Mouse (Mus musculus): Measurements from ENCODE around the gene Rhbdd2. TPM values are rescaled to one million over a fixed set of nuclear protein-coding genes. Genes with fewer than 3 reads are reported as not detected.

Rhbdd2 gene
- polyA plus RNA-seq, 1 experiment: 0.35 TPM

DNA sequence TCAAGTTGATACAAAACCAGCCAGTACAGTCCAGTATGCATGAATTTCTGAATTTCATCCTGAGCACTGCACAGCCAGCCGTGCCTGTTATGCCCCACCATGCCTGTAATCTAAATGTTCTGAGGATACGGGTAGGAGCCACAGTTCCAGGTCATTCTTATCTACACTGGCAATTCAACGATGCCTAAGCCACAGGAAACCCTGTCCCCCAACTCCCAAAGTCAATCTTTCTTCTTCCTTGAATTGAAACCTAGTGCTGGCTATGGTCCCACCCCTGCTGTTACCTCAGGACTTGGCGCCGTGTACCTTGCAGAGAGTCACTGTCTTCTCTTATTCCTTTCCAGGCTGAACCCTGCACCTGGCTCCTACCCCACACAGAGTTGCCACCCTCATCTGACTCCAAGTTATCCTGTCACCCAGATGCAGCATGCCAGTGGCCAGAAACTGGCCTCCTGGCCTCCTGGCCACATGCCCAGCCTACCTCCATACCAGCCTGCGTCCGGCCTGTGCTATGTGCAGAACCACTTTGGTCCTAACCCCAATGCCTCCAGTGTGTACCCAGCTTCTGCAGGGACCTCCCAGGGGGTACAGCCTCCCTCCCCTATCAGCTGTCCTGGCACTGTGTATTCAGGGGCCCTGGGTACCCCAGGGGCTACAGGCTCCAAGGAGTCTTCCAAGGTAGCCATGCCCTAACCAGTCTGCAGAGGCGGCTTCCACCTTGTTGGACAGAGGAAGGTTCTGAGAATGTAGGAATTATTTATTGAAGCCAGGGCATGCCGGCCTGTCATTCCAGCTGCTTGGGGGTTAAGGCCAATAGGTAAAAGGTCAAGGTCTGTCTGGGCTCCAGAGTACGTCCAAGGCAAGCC lies 10.5 kb downstream of the Rhbdd2 start:
- TF ChIP-seq TAL1 (IDR thresholded peaks at IDR 0.05; ENCODE audit: low read length) (no peak), GATA1 (IDR thresholded peaks at IDR 0.05; ENCODE audit: low read length) (no peak)
- Histone ChIP-seq H3K4me1 (ENCODE audit: control insufficient read depth) (peaks cover 17% of the 10 kb centered on the region), H3K9me3 (ENCODE audit: control insufficient read depth, low read length) (no peaks in the 10 kb centered on the region), H3K27me3 (ENCODE audit: control insufficient read depth) (no peaks in the 10 kb centered on the region), H3K4me3 (replicated peaks) (no peak overlapping the region), H3K36me3 (ENCODE audit: control insufficient read depth) (peaks cover 5% of the 10 kb centered on the region; the same call in 1 of the 2 replicates)

DNA sequence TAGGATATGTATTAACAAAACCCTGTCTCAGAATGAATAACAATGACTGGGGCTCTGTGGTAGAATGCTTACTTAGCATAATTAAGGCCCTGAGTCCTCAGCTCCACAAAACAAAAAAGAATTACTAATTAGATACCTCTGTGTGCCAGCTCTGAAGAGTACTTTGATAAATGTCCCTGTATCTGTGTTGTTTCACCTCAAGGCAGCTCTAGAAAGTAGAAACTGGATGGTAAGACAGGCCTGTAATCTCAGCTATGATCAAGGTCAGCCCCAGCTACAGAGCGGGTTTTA lies 11.1 kb downstream of the Rhbdd2 start:
- no peaks in the 10 kb centered on the region for H3K9me3 ChIP-seq (ENCODE audit: control insufficient read depth, low read length)
- peaks cover 5% of the 10 kb centered on the region; the same call in 1 of the 2 replicates for H3K36me3 ChIP-seq (ENCODE audit: control insufficient read depth)
- no peak for TF ChIP-seq TAL1 (IDR thresholded peaks at IDR 0.05; ENCODE audit: low read length)
- no peak for TF ChIP-seq GATA1 (IDR thresholded peaks at IDR 0.05; ENCODE audit: low read length)
- H3K4me1 ChIP-seq (ENCODE audit: control insufficient read depth): peaks cover 17% of the 10 kb centered on the region
- no peaks in the 10 kb centered on the region for H3K27me3 ChIP-seq (ENCODE audit: control insufficient read depth)
- no peak overlapping the region for H3K4me3 ChIP-seq (replicated peaks)

DNA sequence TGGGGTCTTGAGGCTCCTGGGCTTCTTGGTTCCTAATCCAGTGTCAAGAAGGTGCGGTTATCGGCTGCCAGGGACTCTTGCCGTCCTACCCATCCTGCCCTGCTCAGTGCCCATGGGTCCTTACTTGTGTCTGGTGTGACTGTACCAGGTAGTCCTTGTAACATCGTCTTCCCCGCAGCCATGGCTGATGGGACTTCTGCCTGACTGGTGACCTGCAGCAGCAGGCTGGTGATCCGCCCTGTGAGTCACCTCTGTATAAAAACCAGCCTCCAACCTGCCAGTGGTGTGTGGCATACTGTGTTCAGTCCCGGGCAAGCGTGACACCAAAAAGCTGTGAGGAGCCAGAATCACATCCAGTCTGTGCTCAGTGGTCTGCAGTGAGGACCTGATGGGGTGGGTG lies 11.5 kb downstream of the Rhbdd2 start:
- Histone ChIP-seq H3K9me3 (ENCODE audit: control insufficient read depth, low read length) (no peaks in the 10 kb centered on the region), H3K27me3 (ENCODE audit: control insufficient read depth) (no peaks in the 10 kb centered on the region), H3K4me1 (ENCODE audit: control insufficient read depth) (peaks cover 17% of the 10 kb centered on the region), H3K4me3 (replicated peaks) (no peak overlapping the region), H3K36me3 (ENCODE audit: control insufficient read depth) (peaks cover 4% of the 10 kb centered on the region; the same call in 1 of the 2 replicates)
- TF ChIP-seq GATA1 (IDR thresholded peaks at IDR 0.05; ENCODE audit: low read length) (no peak), TAL1 (IDR thresholded peaks at IDR 0.05; ENCODE audit: low read length) (no peak)

DNA sequence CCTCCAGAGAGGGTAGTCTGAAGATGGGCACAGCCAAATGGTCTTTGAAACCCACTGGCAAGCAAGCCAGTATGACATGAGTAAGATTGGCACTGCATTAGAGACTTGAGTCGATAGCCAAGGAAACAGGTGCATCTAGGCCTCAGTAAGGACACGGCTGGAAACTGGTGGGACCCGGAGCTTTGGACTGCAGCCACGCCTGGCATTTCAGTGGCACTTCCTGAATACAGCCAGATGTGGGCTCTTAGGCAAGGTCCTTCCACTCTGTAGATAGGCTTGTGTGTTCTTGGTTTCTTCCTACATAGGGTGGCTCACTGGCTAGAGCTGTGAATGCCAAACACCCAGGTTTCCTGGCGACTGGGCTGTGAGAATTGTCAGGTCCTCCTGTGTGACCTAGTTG lies 12.9 kb downstream of the Rhbdd2 start:
- no peak overlapping the region for H3K4me3 ChIP-seq (replicated peaks)
- peaks cover 2% of the 10 kb centered on the region; the same call in 1 of the 2 replicates for H3K36me3 ChIP-seq (ENCODE audit: control insufficient read depth)
- TF ChIP-seq TAL1 (IDR thresholded peaks at IDR 0.05; ENCODE audit: low read length): no peak
- no peak for TF ChIP-seq GATA1 (IDR thresholded peaks at IDR 0.05; ENCODE audit: low read length)
- H3K4me1 ChIP-seq (ENCODE audit: control insufficient read depth): peaks cover 11% of the 10 kb centered on the region
- H3K9me3 ChIP-seq (ENCODE audit: control insufficient read depth, low read length): no peaks in the 10 kb centered on the region
- no peaks in the 10 kb centered on the region for H3K27me3 ChIP-seq (ENCODE audit: control insufficient read depth)

GRCm38 (mm10) chr5:135646038-135646437 lies 13.6 kb downstream of the Rhbdd2 start:
- Histone ChIP-seq H3K36me3 (ENCODE audit: control insufficient read depth) (peaks cover 2% of the 10 kb centered on the region; the same call in 1 of the 2 replicates), H3K4me3 (replicated peaks) (no peak overlapping the region), H3K27me3 (ENCODE audit: control insufficient read depth) (no peaks in the 10 kb centered on the region), H3K9me3 (ENCODE audit: control insufficient read depth, low read length) (no peaks in the 10 kb centered on the region), H3K4me1 (ENCODE audit: control insufficient read depth) (peaks cover 11% of the 10 kb centered on the region)
- no peak for TF ChIP-seq TAL1 (IDR thresholded peaks at IDR 0.05; ENCODE audit: low read length)

DNA sequence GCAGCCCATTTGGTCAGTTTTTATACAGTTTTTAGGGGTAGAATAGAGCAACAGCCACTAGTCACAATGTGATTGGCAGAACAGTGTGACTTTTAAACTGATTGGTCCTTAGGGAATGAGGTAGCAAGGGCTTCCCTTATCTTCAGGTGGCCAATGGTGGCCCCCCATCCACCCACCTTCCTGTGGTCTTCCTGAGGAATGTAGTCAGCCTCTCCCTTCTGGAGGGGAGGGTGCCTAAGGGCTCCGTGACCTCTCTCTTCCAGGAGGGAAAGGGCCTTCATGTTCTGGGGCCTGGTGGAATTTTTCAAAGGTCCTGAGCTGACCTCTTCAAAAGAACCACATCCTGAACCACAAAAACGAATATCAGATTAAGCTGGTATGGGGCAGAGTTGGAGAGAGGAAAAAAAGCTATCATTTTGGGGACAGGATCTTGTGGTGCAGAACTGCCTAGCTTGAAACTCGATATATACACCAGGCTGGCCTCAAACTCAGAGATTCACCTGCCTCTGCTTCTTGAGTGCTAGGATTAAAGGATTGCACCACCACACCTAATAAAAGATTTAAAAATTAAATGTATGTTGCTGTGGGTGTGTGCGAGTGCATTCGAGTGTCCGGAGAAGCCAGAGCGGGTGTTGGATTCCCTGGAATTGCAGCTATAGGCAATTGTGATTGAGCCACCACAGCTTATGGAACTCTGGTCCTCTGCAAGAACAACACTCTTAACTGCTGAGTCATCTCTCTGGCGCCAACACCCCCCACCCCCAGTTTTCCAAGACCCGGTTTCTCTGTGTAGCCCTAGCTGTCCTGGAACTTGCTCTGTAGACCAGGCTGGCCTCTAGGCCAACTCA lies 16.3 kb downstream of the Rhbdd2 start:
- H3K4me1 ChIP-seq (ENCODE audit: control insufficient read depth): peaks cover 3% of the 10 kb centered on the region

DNA sequence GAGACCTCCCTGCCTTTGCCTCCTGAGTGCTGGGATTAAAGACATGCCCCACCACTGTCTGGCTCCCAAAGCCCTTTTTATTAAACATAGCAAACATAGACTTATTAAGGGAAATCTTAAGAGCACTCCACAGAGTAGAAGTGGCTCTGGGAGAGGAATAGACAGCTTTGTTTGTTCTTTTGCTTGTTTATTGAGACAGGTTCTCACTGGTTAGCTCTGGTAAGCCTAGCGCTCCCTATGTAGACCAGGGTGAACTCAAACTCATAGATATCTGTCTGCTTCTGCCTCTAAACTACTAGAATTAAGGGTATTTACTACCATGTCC lies 16.9 kb downstream of the Rhbdd2 start:
- Histone ChIP-seq H3K27me3 (ENCODE audit: control insufficient read depth) (no peaks in the 10 kb centered on the region), H3K4me1 (ENCODE audit: control insufficient read depth) (no peaks in the 10 kb centered on the region; the same call in 1 of the 2 replicates), H3K9me3 (ENCODE audit: control insufficient read depth, low read length) (no peaks in the 10 kb centered on the region), H3K36me3 (ENCODE audit: control insufficient read depth) (no peaks in the 10 kb centered on the region), H3K4me3 (replicated peaks) (no peak overlapping the region)
- no peak for TF ChIP-seq GATA1 (IDR thresholded peaks at IDR 0.05; ENCODE audit: low read length)
- no peak for TF ChIP-seq TAL1 (IDR thresholded peaks at IDR 0.05; ENCODE audit: low read length)

More for the DNA sequence above, 16.3 kb downstream of the Rhbdd2 start:
- H3K9me3 ChIP-seq (ENCODE audit: control insufficient read depth, low read length): no peaks in the 10 kb centered on the region
- H3K4me3 ChIP-seq (replicated peaks): no peak overlapping the region
- TF ChIP-seq GATA1 (IDR thresholded peaks at IDR 0.05; ENCODE audit: low read length) (no peak), TAL1 (IDR thresholded peaks at IDR 0.05; ENCODE audit: low read length) (no peak)
- peaks cover 2% of the 10 kb centered on the region; the same call in 1 of the 2 replicates for H3K36me3 ChIP-seq (ENCODE audit: control insufficient read depth)
- no peaks in the 10 kb centered on the region for H3K27me3 ChIP-seq (ENCODE audit: control insufficient read depth)

DNA sequence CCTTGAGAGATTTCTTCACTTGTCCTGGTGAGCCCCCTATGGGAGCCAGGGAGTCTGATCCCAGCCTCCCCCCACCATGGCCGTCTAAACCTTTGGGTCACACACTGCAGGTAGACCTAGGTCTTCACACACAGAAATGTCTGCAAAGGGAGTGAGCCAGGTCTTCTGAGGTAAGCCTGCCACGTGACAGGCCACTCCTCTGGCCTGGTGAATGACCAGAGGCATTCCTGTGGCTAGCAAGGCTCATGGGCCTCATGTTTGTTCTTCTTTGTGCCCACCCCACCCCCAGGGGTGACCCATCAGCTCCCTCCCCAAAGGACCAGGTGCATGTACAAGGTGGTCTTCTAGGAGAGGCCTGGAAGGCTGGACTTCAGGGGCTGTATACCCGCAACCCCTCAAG lies 19.1 kb downstream of the Rhbdd2 start:
- no peaks in the 10 kb centered on the region for H3K9me3 ChIP-seq (ENCODE audit: control insufficient read depth, low read length)
- no peak overlapping the region for H3K4me3 ChIP-seq (replicated peaks)
- no peaks in the 10 kb centered on the region for H3K36me3 ChIP-seq (ENCODE audit: control insufficient read depth)
- H3K27me3 ChIP-seq (ENCODE audit: control insufficient read depth): no peaks in the 10 kb centered on the region
- H3K4me1 ChIP-seq (ENCODE audit: control insufficient read depth): no peaks in the 10 kb centered on the region; the same call in 1 of the 2 replicates
- TF ChIP-seq TAL1 (IDR thresholded peaks at IDR 0.05; ENCODE audit: low read length): no peak

GRCm38 (mm10) chr5:135653209-135653608 lies 20.8 kb downstream of the Rhbdd2 start:
- no peak for TF ChIP-seq GATA1 (IDR thresholded peaks at IDR 0.05; ENCODE audit: low read length)
- TF ChIP-seq TAL1 (IDR thresholded peaks at IDR 0.05; ENCODE audit: low read length): no peak

More at GRCm38 (mm10) chr5:135653209-135653608, 20.8 kb downstream of the Rhbdd2 start:
- no peak overlapping the region for H3K4me3 ChIP-seq (replicated peaks)
- no peaks in the 10 kb centered on the region for H3K36me3 ChIP-seq (ENCODE audit: control insufficient read depth)
- no peaks in the 10 kb centered on the region for H3K9me3 ChIP-seq (ENCODE audit: control insufficient read depth, low read length)
- no peaks in the 10 kb centered on the region for H3K27me3 ChIP-seq (ENCODE audit: control insufficient read depth)
- peaks cover 5% of the 10 kb centered on the region for H3K4me1 ChIP-seq (ENCODE audit: control insufficient read depth)

Data from erythroblast, embryonic 14.5 days (primary cell).